Mouse (Mus musculus): ENCODE measurements at regions not wholly inside any gene's neighbourhood (a gene's known extent, or its start where the extent isn't known, plus 50 kb on each side); places are given as distances from the start of the nearest gene placed in this dataset.

GRCm38 (mm10) chr16:74648384-74648783 is 236.8 kb upstream of the Robo2 start:
- ATAC-seq (ENCODE audit: low FRiP score, low read depth), result no peak
- H3K36me3 ChIP-seq, result no peaks in the 10 kb centered on the region

DNA sequence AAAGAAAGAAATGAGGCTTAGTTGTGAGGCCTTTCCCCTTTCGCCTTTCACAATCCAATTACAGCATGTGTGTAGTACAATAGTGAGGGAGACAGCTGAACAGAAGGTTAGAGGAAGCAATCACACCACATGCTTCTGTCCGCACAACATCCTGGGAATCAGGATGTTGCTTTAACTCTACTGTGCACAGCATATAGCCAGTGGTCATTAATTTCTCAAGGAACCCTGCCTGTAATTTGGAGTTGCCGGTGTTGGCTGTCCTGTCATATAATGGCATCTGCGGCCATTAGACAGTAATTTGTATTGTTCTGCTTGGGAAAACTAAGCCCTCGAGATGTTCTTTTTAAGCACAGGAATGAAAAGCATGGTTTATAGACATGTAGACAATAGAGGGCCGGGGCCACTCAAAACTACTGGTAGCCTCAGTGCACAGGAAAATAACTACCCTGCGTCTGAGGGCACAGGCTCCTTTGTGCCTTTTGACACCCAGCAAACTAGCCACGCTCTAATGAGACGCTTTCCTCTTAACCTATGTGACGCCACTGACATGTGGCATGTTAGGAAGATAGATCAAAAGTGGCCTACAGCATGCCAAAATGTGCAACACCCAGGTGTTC is 233.2 kb upstream of the Robo2 start:
- Histone ChIP-seq H3K27ac (replicated peaks) (no peak overlapping the region), H3K4me1 (replicated peaks) (no peaks in the 10 kb centered on the region), H3K4me3 (no peak overlapping the region), H3K4me2 (no peak overlapping the region), H3K27me3 (no peaks in the 10 kb centered on the region), H3K36me3 (no peaks in the 10 kb centered on the region), H3K9ac (no peak overlapping the region), H3K9me3 (no peaks in the 10 kb centered on the region)
- WGBS, result 26% methylated on average over 10 of the region's 10 CpGs
- no peak for ATAC-seq (ENCODE audit: low FRiP score, low read depth)

More at GRCm38 (mm10) chr16:74648384-74648783, 236.8 kb upstream of the Robo2 start:
- Histone ChIP-seq H3K4me3 (no peak overlapping the region), H3K27me3 (no peaks in the 10 kb centered on the region), H3K9ac (no peak overlapping the region), H3K27ac (replicated peaks) (no peak overlapping the region), H3K9me3 (no peaks in the 10 kb centered on the region), H3K4me1 (replicated peaks) (no peaks in the 10 kb centered on the region), H3K4me2 (no peak overlapping the region)

GRCm38 (mm10) chr16:74639805-74640204 is 228.2 kb upstream of the Robo2 start:
- Histone ChIP-seq H3K9me3 (no peaks in the 10 kb centered on the region), H3K36me3 (no peaks in the 10 kb centered on the region), H3K4me2 (no peak overlapping the region), H3K4me3 (no peak overlapping the region), H3K27me3 (no peaks in the 10 kb centered on the region), H3K4me1 (replicated peaks) (no peaks in the 10 kb centered on the region), H3K9ac (no peak overlapping the region), H3K27ac (replicated peaks) (no peak overlapping the region)
- WGBS, result 87% methylated on average over 7 of the region's 7 CpGs
- no peak for ATAC-seq (ENCODE audit: low FRiP score, low read depth)

GRCm38 (mm10) chr16:74637638-74638037 is 226.0 kb upstream of the Robo2 start:
- Histone ChIP-seq H3K36me3 (no peaks in the 10 kb centered on the region), H3K4me1 (replicated peaks) (no peaks in the 10 kb centered on the region), H3K4me2 (no peak overlapping the region), H3K4me3 (no peak overlapping the region), H3K9ac (no peak overlapping the region), H3K9me3 (no peaks in the 10 kb centered on the region), H3K27me3 (no peaks in the 10 kb centered on the region), H3K27ac (replicated peaks) (no peak overlapping the region)
- 56% methylated on average over 5 of the region's 5 CpGs for WGBS
- ATAC-seq (ENCODE audit: low FRiP score, low read depth), result no peak

DNA sequence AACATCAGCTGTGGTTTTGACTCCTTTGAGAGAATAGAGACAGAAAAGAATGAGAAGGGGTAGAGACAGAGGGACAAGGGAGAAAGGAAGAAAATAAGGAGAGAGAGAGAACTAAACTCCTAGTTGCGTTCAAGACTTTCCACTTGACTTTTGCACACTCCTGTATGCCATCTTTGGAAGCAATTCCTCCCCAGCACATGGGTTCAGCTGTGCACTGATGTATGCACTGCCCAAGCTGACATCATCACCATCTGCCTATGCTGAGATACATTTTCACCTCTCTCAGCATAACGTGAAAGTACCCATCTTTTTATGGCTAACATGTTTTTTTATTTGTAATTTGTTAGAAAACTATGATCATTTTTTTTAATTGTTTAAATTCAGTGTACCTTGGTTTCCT is 214.2 kb upstream of the Robo2 start:
- H3K9ac ChIP-seq, result no peak overlapping the region
- no peak overlapping the region for H3K4me3 ChIP-seq
- WGBS, result 85% methylated on average over 2 of the region's 2 CpGs
- no peak overlapping the region for H3K27ac ChIP-seq (replicated peaks)
- ATAC-seq (ENCODE audit: low FRiP score, low read depth), result no peak
- no peaks in the 10 kb centered on the region for H3K9me3 ChIP-seq
- no peaks in the 10 kb centered on the region for H3K4me1 ChIP-seq (replicated peaks)
- H3K27me3 ChIP-seq, result no peaks in the 10 kb centered on the region
- H3K4me2 ChIP-seq, result no peak overlapping the region
- no peaks in the 10 kb centered on the region for H3K36me3 ChIP-seq

DNA sequence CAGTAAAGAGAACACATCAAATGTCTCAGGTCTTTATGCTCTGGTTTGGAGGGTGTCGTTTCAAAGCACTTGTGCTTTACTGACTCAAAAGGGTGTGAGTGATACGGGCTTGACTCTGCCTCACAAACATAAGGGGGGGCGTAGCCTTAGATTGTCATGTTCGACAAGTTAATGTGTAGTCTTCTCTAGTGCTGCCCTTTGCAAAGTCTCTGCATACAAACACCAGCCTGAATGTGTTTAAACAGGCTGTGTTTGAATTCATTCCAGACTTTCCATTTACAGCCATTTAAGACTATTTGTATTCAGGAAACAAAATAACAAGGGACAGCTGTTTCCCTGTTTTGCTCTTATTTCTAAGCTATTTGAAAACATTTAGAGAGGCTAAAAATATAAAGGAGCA is 200.4 kb upstream of the Robo2 start:
- H3K9me3 ChIP-seq, result no peaks in the 10 kb centered on the region
- no peak overlapping the region for H3K4me3 ChIP-seq
- no peaks in the 10 kb centered on the region for H3K27me3 ChIP-seq
- 51% methylated on average over 4 of the region's 4 CpGs for WGBS
- H3K4me1 ChIP-seq (replicated peaks), result no peaks in the 10 kb centered on the region
- no peak for ATAC-seq (ENCODE audit: low FRiP score, low read depth)
- no peaks in the 10 kb centered on the region for H3K36me3 ChIP-seq
- H3K27ac ChIP-seq (replicated peaks), result no peak overlapping the region
- H3K4me2 ChIP-seq, result no peak overlapping the region
- no peak overlapping the region for H3K9ac ChIP-seq

- no peak for ATAC-seq (ENCODE audit: low FRiP score, low read depth)
- 79% methylated on average over 4 of the region's 4 CpGs for WGBS
These were observed 197.9 kb upstream of the Robo2 start for GRCm38 (mm10) chr16:74609564-74609963.

DNA sequence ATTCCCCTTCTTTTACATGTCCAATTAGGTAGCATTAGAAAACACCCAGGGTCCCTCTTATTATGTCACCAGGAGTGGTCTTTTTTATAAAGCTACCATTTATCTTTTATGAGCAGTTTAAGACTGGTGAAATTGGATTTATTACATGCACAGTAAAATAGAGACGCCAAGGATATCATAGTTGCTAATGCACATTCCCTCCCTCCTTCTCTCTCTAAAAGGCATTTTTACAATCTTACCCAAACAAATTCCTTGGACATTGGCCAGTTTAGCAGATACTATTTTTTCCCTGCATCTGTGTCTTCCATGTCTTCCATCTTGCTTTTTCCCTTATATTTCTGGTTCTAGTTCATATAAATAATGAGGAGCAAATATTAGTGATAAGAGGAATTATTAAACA is 186.7 kb upstream of the Robo2 start:
- H3K27ac ChIP-seq (replicated peaks), result no peak overlapping the region
- 75% methylated on average over 1 of the region's 1 CpGs for WGBS
- H3K4me1 ChIP-seq (replicated peaks), result no peaks in the 10 kb centered on the region
- H3K9ac ChIP-seq, result no peak overlapping the region
- no peak overlapping the region for H3K4me2 ChIP-seq
- H3K9me3 ChIP-seq, result no peaks in the 10 kb centered on the region
- H3K4me3 ChIP-seq, result no peak overlapping the region
- H3K36me3 ChIP-seq, result no peaks in the 10 kb centered on the region
- no peaks in the 10 kb centered on the region for H3K27me3 ChIP-seq
- ATAC-seq (ENCODE audit: low FRiP score, low read depth), result no peak

More at GRCm38 (mm10) chr16:74609564-74609963, 197.9 kb upstream of the Robo2 start:
- Histone ChIP-seq H3K4me3 (no peak overlapping the region), H3K4me2 (no peak overlapping the region), H3K36me3 (no peaks in the 10 kb centered on the region), H3K27ac (replicated peaks) (no peak overlapping the region), H3K9me3 (no peaks in the 10 kb centered on the region), H3K27me3 (no peaks in the 10 kb centered on the region), H3K4me1 (replicated peaks) (no peaks in the 10 kb centered on the region), H3K9ac (no peak overlapping the region)

GRCm38 (mm10) chr16:74597735-74598340 is 186.2 kb upstream of the Robo2 start:
- no peaks in the 10 kb centered on the region for H3K27me3 ChIP-seq
- H3K27ac ChIP-seq (replicated peaks), result no peak overlapping the region
- H3K9me3 ChIP-seq, result no peaks in the 10 kb centered on the region
- no peak for ATAC-seq (ENCODE audit: low FRiP score, low read depth)
- H3K36me3 ChIP-seq, result no peaks in the 10 kb centered on the region
- no peak overlapping the region for H3K9ac ChIP-seq
- no peak overlapping the region for H3K4me3 ChIP-seq
- no peaks in the 10 kb centered on the region for H3K4me1 ChIP-seq (replicated peaks)
- 77% methylated on average over 4 of the region's 4 CpGs for WGBS
- H3K4me2 ChIP-seq, result no peak overlapping the region

GRCm38 (mm10) chr16:74591896-74592295 is 180.3 kb upstream of the Robo2 start:
- Histone ChIP-seq H3K9ac (no peak overlapping the region), H3K4me1 (replicated peaks) (no peaks in the 10 kb centered on the region), H3K36me3 (no peaks in the 10 kb centered on the region), H3K4me2 (no peak overlapping the region), H3K27ac (replicated peaks) (no peak overlapping the region), H3K9me3 (no peaks in the 10 kb centered on the region), H3K4me3 (no peak overlapping the region), H3K27me3 (no peaks in the 10 kb centered on the region)
- no peak for ATAC-seq (ENCODE audit: low FRiP score, low read depth)
- 85% methylated on average over 4 of the region's 4 CpGs for WGBS

DNA sequence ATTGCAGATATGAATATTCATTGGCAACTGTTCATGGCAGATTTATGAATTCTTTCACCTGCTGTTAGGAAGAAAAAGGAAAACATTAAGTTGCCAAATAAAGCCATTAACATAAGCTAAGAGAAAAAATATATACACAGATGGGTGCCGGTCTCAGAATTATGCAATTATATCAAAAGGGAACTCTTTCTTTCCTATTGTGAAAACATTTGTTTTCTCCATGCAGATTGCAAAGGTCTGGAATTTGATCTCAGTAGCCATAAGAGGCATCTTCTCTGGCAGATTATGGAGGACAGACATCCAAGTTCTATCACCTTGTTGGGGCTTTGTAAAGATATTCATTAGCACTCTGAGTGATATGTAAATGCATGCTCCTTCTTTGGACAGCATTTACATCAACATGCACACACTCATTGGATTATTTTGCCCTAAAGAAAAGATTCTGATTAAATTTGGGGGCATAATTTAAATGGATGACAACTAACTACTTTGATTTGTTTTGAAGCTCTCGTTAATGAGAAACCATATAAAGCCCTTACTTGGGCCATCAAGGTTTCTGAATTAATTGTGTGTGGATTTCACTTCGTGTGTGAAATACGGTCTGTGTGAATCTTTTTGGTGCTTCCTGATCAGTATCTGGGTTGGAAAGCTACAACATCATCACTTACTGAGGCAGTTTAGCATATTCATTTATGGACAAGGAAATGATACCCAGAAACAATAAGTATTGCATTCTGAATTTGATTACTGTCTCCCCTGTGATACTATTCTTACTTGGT is 171.2 kb upstream of the Robo2 start:
- no peak overlapping the region for H3K9ac ChIP-seq
- H3K4me2 ChIP-seq, result no peak overlapping the region
- H3K36me3 ChIP-seq, result no peaks in the 10 kb centered on the region
- no peaks in the 10 kb centered on the region for H3K4me1 ChIP-seq (replicated peaks)
- no peaks in the 10 kb centered on the region for H3K27me3 ChIP-seq
- H3K4me3 ChIP-seq, result no peak overlapping the region
- WGBS, result 76% methylated on average over 4 of the region's 4 CpGs
- no peaks in the 10 kb centered on the region for H3K9me3 ChIP-seq
- no peak for ATAC-seq (ENCODE audit: low FRiP score, low read depth)
- H3K27ac ChIP-seq (replicated peaks), result no peak overlapping the region

DNA sequence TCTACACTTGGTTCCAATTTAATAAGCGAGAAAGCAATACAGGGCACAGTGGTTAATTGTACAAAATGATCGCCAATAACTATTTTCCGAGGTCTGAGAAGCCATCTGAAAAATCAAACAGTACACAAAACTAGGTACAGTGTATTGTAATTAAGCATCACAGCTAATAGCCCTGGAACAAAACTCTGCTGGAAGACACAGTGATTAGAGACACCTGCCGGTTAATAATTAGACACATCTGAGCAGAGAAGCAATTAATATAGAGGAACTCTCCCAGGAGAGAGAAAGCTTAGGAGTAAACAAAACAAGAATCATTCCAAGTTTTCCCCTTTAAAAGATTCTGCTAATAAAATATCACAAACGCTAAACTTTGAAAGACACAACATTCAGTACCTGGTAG is 136.7 kb upstream of the Robo2 start:
- Histone ChIP-seq H3K4me2 (no peak overlapping the region), H3K27ac (replicated peaks) (no peak overlapping the region), H3K9me3 (no peaks in the 10 kb centered on the region), H3K27me3 (no peaks in the 10 kb centered on the region), H3K9ac (no peak overlapping the region), H3K36me3 (no peaks in the 10 kb centered on the region), H3K4me1 (replicated peaks) (no peaks in the 10 kb centered on the region), H3K4me3 (no peak overlapping the region)
- no peak for ATAC-seq (ENCODE audit: low FRiP score, low read depth)
- WGBS, result 67% methylated on average over 5 of the region's 5 CpGs
